Mouse (Mus musculus): ENCODE measurements around the gene Vars. TPM values are rescaled to one million over a fixed set of nuclear protein-coding genes. Genes with fewer than 3 reads are reported as not detected.
"Not testable (repeated sequence)": the region's sequence is repeated elsewhere in the genome, so short reads cannot be mapped to it uniquely, and the experiment has no call there.

Gene Vars
- polyA plus RNA-seq, 1 experiment from 2014 or later = 112 TPM

GRCm38 (mm10) chr17:34975581-34976492, 24.9 kb upstream of the Vars start:
- no peak for ATAC-seq (ENCODE audit: low read depth)
- 62% methylated on average over 3 of the region's 3 CpGs for WGBS (ENCODE audit: insufficient replicate concordance)
- DNase-seq = no peak
- Histone ChIP-seq H3K9me3 (replicated peaks) (no peaks in the 10 kb centered on the region), H3K27me3 (peaks cover 26% of the 10 kb centered on the region), H3K4me2 (no peak overlapping the region), H3K9ac (no peak overlapping the region), H3K4me1 (replicated peaks) (peaks cover 16% of the 10 kb centered on the region), H3K4me3 (replicated peaks) (no peak overlapping the region), H3K27ac (no peak overlapping the region), H3K36me3 (peaks cover 9% of the 10 kb centered on the region; the same call in 1 of the 2 replicates)

GRCm38 (mm10) chr17:34977000-34977399, 23.8 kb upstream of the Vars start:
- H3K4me3 ChIP-seq (replicated peaks) = no peak overlapping the region
- H3K27ac ChIP-seq = no peak overlapping the region
- no peak for ATAC-seq (ENCODE audit: low read depth)
- H3K9me3 ChIP-seq (replicated peaks) = no peaks in the 10 kb centered on the region
- DNase-seq = no peak
- H3K36me3 ChIP-seq = peaks cover 9% of the 10 kb centered on the region; the same call in 1 of the 2 replicates
- no peak overlapping the region for H3K9ac ChIP-seq
- peaks cover 20% of the 10 kb centered on the region for H3K4me1 ChIP-seq (replicated peaks)
- H3K4me2 ChIP-seq = no peak overlapping the region
- 86% methylated on average over 20 of the region's 20 CpGs for WGBS (ENCODE audit: insufficient replicate concordance)
- H3K27me3 ChIP-seq = peaks cover 20% of the 10 kb centered on the region

- H3K9me3 ChIP-seq (replicated peaks) = no peaks in the 10 kb centered on the region
- H3K27ac ChIP-seq = no peak overlapping the region
- peaks cover 9% of the 10 kb centered on the region; the same call in 1 of the 2 replicates for H3K36me3 ChIP-seq
- no peak overlapping the region for H3K9ac ChIP-seq
- no peak for ATAC-seq (ENCODE audit: low read depth)
- no peak for DNase-seq
- H3K27me3 ChIP-seq = peaks cover 8% of the 10 kb centered on the region
- H3K4me3 ChIP-seq (replicated peaks) = no peak overlapping the region
- H3K4me2 ChIP-seq = no peak overlapping the region
- 87% methylated on average over 27 of the region's 27 CpGs for WGBS (ENCODE audit: insufficient replicate concordance)
- peaks cover 24% of the 10 kb centered on the region for H3K4me1 ChIP-seq (replicated peaks)
Observed at GRCm38 (mm10) chr17:34978239-34978638, 22.5 kb upstream of the Vars start.

GRCm38 (mm10) chr17:34979631-34980030, 21.2 kb upstream of the Vars start:
- 0 out of 2 replicates have a peak overlapping the region, but pooled peaks have one; percentile 78 for H3K4me2 ChIP-seq
- DNase-seq (no peak), ATAC-seq (ENCODE audit: low read depth) (no peak)
- no peaks in the 10 kb centered on the region for H3K9me3 ChIP-seq (replicated peaks)
- H3K4me3 ChIP-seq (replicated peaks) = no peak overlapping the region
- WGBS (ENCODE audit: insufficient replicate concordance) = 68% methylated on average over 4 of the region's 4 CpGs
- H3K9ac ChIP-seq = peak overlapping the region; percentile 49; the same call in 1 of the 2 replicates
- no peaks in the 10 kb centered on the region for H3K27me3 ChIP-seq
- H3K27ac ChIP-seq = no peak overlapping the region
- H3K4me1 ChIP-seq (replicated peaks) = peaks cover 30% of the 10 kb centered on the region
- H3K36me3 ChIP-seq = peaks cover 11% of the 10 kb centered on the region

GRCm38 (mm10) chr17:34980655-34981054, 20.1 kb upstream of the Vars start:
- peak overlapping the region; percentile 78 for H3K4me2 ChIP-seq
- H3K9ac ChIP-seq = peak overlapping the region; percentile 88
- peaks cover 21% of the 10 kb centered on the region for H3K36me3 ChIP-seq
- H3K9me3 ChIP-seq (replicated peaks) = no peaks in the 10 kb centered on the region
- DNase-seq = no peak
- WGBS (ENCODE audit: insufficient replicate concordance) = 9% methylated on average over 2 of the region's 2 CpGs
- peak overlapping the region; percentile 94 for H3K27ac ChIP-seq
- peak overlapping the region; percentile 79 for H3K4me3 ChIP-seq (replicated peaks)
- H3K27me3 ChIP-seq = no peaks in the 10 kb centered on the region
- no peak for ATAC-seq (ENCODE audit: low read depth)
- H3K4me1 ChIP-seq (replicated peaks) = peaks cover 37% of the 10 kb centered on the region

- Histone ChIP-seq H3K36me3 (peaks cover 32% of the 10 kb centered on the region), H3K4me3 (replicated peaks) (peak within 1 kb of the TSS; percentile 79), H3K4me1 (replicated peaks) (peaks cover 37% of the 10 kb centered on the region), H3K4me2 (peak within 1 kb of the TSS; percentile 78), H3K9me3 (replicated peaks) (no peaks in the 10 kb centered on the region), H3K27me3 (no peaks in the 10 kb centered on the region), H3K9ac (peak within 1 kb of the TSS; percentile 88), H3K27ac (peak within 1 kb of the TSS; percentile 94)
- 0% methylated on average over 56 of the region's 58 CpGs for WGBS (ENCODE audit: insufficient replicate concordance)
- ATAC-seq (ENCODE audit: low read depth) (peak; percentile 93), DNase-seq (peak; percentile 88)
Observed at GRCm38 (mm10) chr17:34981690-34982180, 19.1 kb upstream of the Vars start, which contains the start of gene Lsm2. Gene Lsm2, plus strand, starts transcription at chr17:34981862.

- WGBS (ENCODE audit: insufficient replicate concordance) = under 1% methylated on average over 15 of the region's 15 CpGs
- ATAC-seq (ENCODE audit: low read depth) (no peak; the same call in 1 of the 2 replicates), DNase-seq (no peak)
- Histone ChIP-seq H3K27me3 (no peaks in the 10 kb centered on the region), H3K4me3 (replicated peaks) (peak overlapping the region; percentile 79), H3K4me2 (peak overlapping the region; percentile 78), H3K4me1 (replicated peaks) (peaks cover 37% of the 10 kb centered on the region), H3K9ac (peak overlapping the region; percentile 88), H3K9me3 (replicated peaks) (no peaks in the 10 kb centered on the region), H3K27ac (peak overlapping the region; percentile 94), H3K36me3 (peaks cover 29% of the 10 kb centered on the region)
Observed at GRCm38 (mm10) chr17:34982328-34982727, 18.5 kb upstream of the Vars start.

- 63% methylated on average over 2 of the region's 2 CpGs for WGBS (ENCODE audit: insufficient replicate concordance)
- no peak for DNase-seq
Observed at GRCm38 (mm10) chr17:34984218-34984617, 16.6 kb upstream of the Vars start.

GRCm38 (mm10) chr17:34994751-34995150, 6.0 kb upstream of the Vars start:
- Histone ChIP-seq H3K27ac (peak overlapping the region; percentile 61), H3K9ac (no peak overlapping the region), H3K36me3 (peaks cover 55% of the 10 kb centered on the region), H3K4me1 (replicated peaks) (peaks cover 45% of the 10 kb centered on the region), H3K9me3 (replicated peaks) (no peaks in the 10 kb centered on the region), H3K27me3 (no peaks in the 10 kb centered on the region), H3K4me2 (no peak overlapping the region), H3K4me3 (replicated peaks) (no peak overlapping the region)
- no peak for DNase-seq
- ATAC-seq (ENCODE audit: low read depth) = no peak

More at GRCm38 (mm10) chr17:34984218-34984617, 16.6 kb upstream of the Vars start:
- H3K4me3 ChIP-seq (replicated peaks) = no peak overlapping the region
- H3K27me3 ChIP-seq = no peaks in the 10 kb centered on the region
- H3K36me3 ChIP-seq = peaks cover 33% of the 10 kb centered on the region
- H3K4me1 ChIP-seq (replicated peaks) = peaks cover 37% of the 10 kb centered on the region
- 0 out of 2 replicates have a peak overlapping the region, but pooled peaks have one; percentile 4 for H3K9ac ChIP-seq
- no peak overlapping the region for H3K4me2 ChIP-seq
- H3K27ac ChIP-seq = no peak overlapping the region
- no peaks in the 10 kb centered on the region for H3K9me3 ChIP-seq (replicated peaks)
- no peak for ATAC-seq (ENCODE audit: low read depth)

- Histone ChIP-seq H3K36me3 (peaks cover 55% of the 10 kb centered on the region), H3K4me2 (peak overlapping the region; percentile 43; the same call in 1 of the 2 replicates), H3K4me1 (replicated peaks) (peaks cover 49% of the 10 kb centered on the region)
- WGBS (ENCODE audit: insufficient replicate concordance) = 75% methylated on average over 4 of the region's 4 CpGs
- not testable (repeated sequence) for H3K27ac ChIP-seq; H3K9ac ChIP-seq; DNase-seq; H3K4me3 ChIP-seq (replicated peaks); ATAC-seq (ENCODE audit: low read depth); H3K9me3 ChIP-seq (replicated peaks); H3K27me3 ChIP-seq
Observed at GRCm38 (mm10) chr17:34995192-34995591, 5.6 kb upstream of the Vars start.

- not testable (repeated sequence) for H3K9me3 ChIP-seq (replicated peaks); H3K27me3 ChIP-seq; H3K9ac ChIP-seq; ATAC-seq (ENCODE audit: low read depth); DNase-seq
- Histone ChIP-seq H3K4me2 (peak overlapping the region; percentile 43; the same call in 1 of the 2 replicates), H3K36me3 (peaks cover 48% of the 10 kb centered on the region), H3K4me3 (replicated peaks) (peak overlapping the region; percentile 28), H3K27ac (peak overlapping the region; percentile 73), H3K4me1 (replicated peaks) (peaks cover 49% of the 10 kb centered on the region)
- 87% methylated on average over 4 of the region's 4 CpGs for WGBS (ENCODE audit: insufficient replicate concordance)
Observed at GRCm38 (mm10) chr17:34995927-34996326, 4.9 kb upstream of the Vars start.
